Comparison of ENCODE assay signal across 26 mouse cellular contexts in genomic region chr9:77618392-77618791, GRCm38 (mm10). TPM values are rescaled to one million over a fixed set of nuclear protein-coding genes. Genes with fewer than 3 reads are reported as not detected.
"Had no signal": no experiment of that assay in that cellular context is flagged by ENCODE, and none has a peak within 500 bp of the region (broad histone marks: within the 10 kb centered on the region; RNA-seq: fewer than 3 reads in every experiment).

No protein-coding gene starts in this region.

- H3K9ac ChIP-seq: heart, embryonic 12.5 days; hindbrain, embryonic 12.5 days; hindbrain, embryonic 14.5 days; intestine, embryonic 15.5 days; limb, embryonic 12.5 days; liver, embryonic 13.5 days; liver, embryonic 15.5 days had no signal

- H3K4me1 ChIP-seq: hindbrain, embryonic 12.5 days; intestine, embryonic 15.5 days; limb, embryonic 10.5 days; limb, embryonic 12.5 days; liver, embryonic 13.5 days; liver, embryonic 15.5 days had no signal

- H3K36me3 ChIP-seq: heart, embryonic 10.5 days; heart, embryonic 12.5 days; hindbrain, embryonic 10.5 days; hindbrain, embryonic 12.5 days; intestine, embryonic 15.5 days; limb, embryonic 10.5 days; limb, embryonic 12.5 days; liver, embryonic 13.5 days; liver, embryonic 15.5 days had no signal

- H3K27ac ChIP-seq: heart, embryonic 10.5 days; hindbrain, embryonic 10.5 days; hindbrain, embryonic 12.5 days; hindbrain, embryonic 14.5 days; intestine, embryonic 15.5 days; layer of hippocampus, adult 2 months; left cerebral cortex, adult 2 months; limb, embryonic 10.5 days; limb, embryonic 12.5 days; liver, embryonic 13.5 days; liver, embryonic 15.5 days had no signal

- H3K27me3 ChIP-seq: heart, embryonic 12.5 days; hindbrain, embryonic 12.5 days; intestine, embryonic 15.5 days; limb, embryonic 12.5 days; liver, embryonic 13.5 days; liver, embryonic 15.5 days had no signal

- H3K9me3 ChIP-seq: heart, embryonic 10.5 days; heart, embryonic 12.5 days; hindbrain, embryonic 10.5 days; hindbrain, embryonic 12.5 days; intestine, embryonic 15.5 days; limb, embryonic 10.5 days; liver, embryonic 13.5 days; liver, embryonic 15.5 days had no signal

- H3K4me2 ChIP-seq: heart, embryonic 12.5 days; hindbrain, embryonic 12.5 days; hindbrain, embryonic 14.5 days; intestine, embryonic 15.5 days; limb, embryonic 12.5 days; liver, embryonic 13.5 days; liver, embryonic 15.5 days had no signal

- H3K4me3 ChIP-seq: heart, embryonic 10.5 days; heart, embryonic 12.5 days; hindbrain, embryonic 10.5 days; hindbrain, embryonic 12.5 days; intestine, embryonic 15.5 days; layer of hippocampus, adult 2 months; left cerebral cortex, adult 2 months; limb, embryonic 10.5 days; limb, embryonic 12.5 days; liver, embryonic 13.5 days; liver, embryonic 15.5 days had no signal

- ATAC-seq: hindbrain, embryonic 16.5 days; inflammation-experienced regulatory T-cells, adult 6 months; intestine, embryonic 15.5 days; intestine, postnatal 0 days had no signal

- DNase-seq: gastrocnemius, postnatal 10 days; gastrocnemius, postnatal 25 days; heart, postnatal 36 days; kidney, adult 18-20 months; kidney, adult 8-10 months; kidney, postnatal 10 days; kidney, postnatal 25 days; kidney, postnatal 4 days; liver; liver, embryonic 13.5 days had no signal

RNA-seq across cellular contexts. Expression of gene Klhl31, which starts 17.9 kb away (rescaled TPM):
- total RNA-seq: granulocyte monocyte progenitor cell, adult 5-6 weeks; left cerebral cortex, postnatal 36 days had no signal
- polyA plus RNA-seq: intestine, postnatal 0 days had no signal
